Mouse (Mus musculus): ENCODE measurements around the gene Lgals7. TPM values are rescaled to one million over a fixed set of nuclear protein-coding genes. Genes with fewer than 3 reads are reported as not detected.
A peak's percentile ranks its signal among the peaks of the same experiment; 100 is the strongest.

Lgals7 gene
- total and polyA plus RNA-seq, 2 experiments = not detected

DNA sequence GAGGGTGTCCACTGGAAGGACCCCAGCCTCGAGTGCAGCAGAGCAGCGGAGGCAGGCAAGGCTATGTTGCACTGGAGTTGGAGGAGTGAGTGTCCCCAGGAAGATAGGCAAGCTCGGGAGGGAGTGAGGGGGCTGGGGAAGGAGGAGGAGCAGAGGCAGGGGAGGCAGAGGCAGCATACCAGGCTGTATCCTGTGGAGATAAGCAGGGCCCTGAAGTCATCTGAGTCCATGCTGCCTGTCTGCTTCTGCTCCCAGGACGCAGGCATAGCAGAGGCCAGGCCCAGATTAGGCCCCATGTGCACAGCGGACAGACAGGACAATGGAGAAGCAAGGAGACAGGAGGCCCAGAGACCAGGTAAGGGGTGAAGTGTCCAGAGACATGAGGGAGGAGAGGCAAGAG, 31.3 kb downstream of the Lgals7 start:
- 66% methylated on average over 5 of the region's 5 CpGs for WGBS
- Histone ChIP-seq H3K27ac (replicated peaks; ENCODE audit: insufficient read depth, low read depth, low read length) (peak overlapping the region; percentile 16), H3K4me3 (ENCODE audit: insufficient read depth, low read depth, low read length) (no peak overlapping the region)

GRCm38 (mm10) chr7:28897661-28898060, 34.0 kb downstream of the Lgals7 start:
- WGBS = 91% methylated on average over 6 of the region's 6 CpGs
- H3K79me2 ChIP-seq (ENCODE audit: control insufficient read depth, insufficient read depth, low read length) = no peaks in the 10 kb centered on the region
- no peaks in the 10 kb centered on the region for H3K27me3 ChIP-seq (ENCODE audit: control insufficient read depth, insufficient read depth, low read length)
- H3K4me3 ChIP-seq (ENCODE audit: insufficient read depth, low read depth, low read length) = no peak overlapping the region
- H3K36me3 ChIP-seq (ENCODE audit: control insufficient read depth, insufficient read depth, low read length) = peaks cover 55% of the 10 kb centered on the region; the same call in 1 of the 2 replicates
- H3K27ac ChIP-seq (replicated peaks; ENCODE audit: insufficient read depth, low read depth, low read length) = no peak overlapping the region
- no peak for DNase-seq (ENCODE audit: extremely low read depth, low read depth, low spot score)
- no peaks in the 10 kb centered on the region for H3K4me1 ChIP-seq (ENCODE audit: control insufficient read depth, insufficient read depth, low read length)
- TF ChIP-seq CTCF (IDR thresholded peaks at IDR 0.05; ENCODE audit: low read depth, low read length) (no peak), POLR2A (IDR thresholded peaks at IDR 0.05; ENCODE audit: extremely low read depth, insufficient read depth, low read length) (no peak)
- H3K9ac ChIP-seq (ENCODE audit: low read depth, low read length) = no peak overlapping the region

More for the DNA sequence above, 31.3 kb downstream of the Lgals7 start:
- Histone ChIP-seq H3K36me3 (ENCODE audit: control insufficient read depth, insufficient read depth, low read length) (peaks cover 40% of the 10 kb centered on the region; the same call in 1 of the 2 replicates), H3K4me1 (ENCODE audit: control insufficient read depth, insufficient read depth, low read length) (no peaks in the 10 kb centered on the region), H3K9ac (ENCODE audit: low read depth, low read length) (peak overlapping the region; percentile 16; the same call in 1 of the 2 replicates), H3K79me2 (ENCODE audit: control insufficient read depth, insufficient read depth, low read length) (no peaks in the 10 kb centered on the region), H3K27me3 (ENCODE audit: control insufficient read depth, insufficient read depth, low read length) (no peaks in the 10 kb centered on the region)
- DNase-seq (ENCODE audit: extremely low read depth, low read depth, low spot score) = no peak
- no peak for TF ChIP-seq CTCF (IDR thresholded peaks at IDR 0.05; ENCODE audit: low read depth, low read length)
- TF ChIP-seq POLR2A (IDR thresholded peaks at IDR 0.05; ENCODE audit: extremely low read depth, insufficient read depth, low read length) = no peak

DNA sequence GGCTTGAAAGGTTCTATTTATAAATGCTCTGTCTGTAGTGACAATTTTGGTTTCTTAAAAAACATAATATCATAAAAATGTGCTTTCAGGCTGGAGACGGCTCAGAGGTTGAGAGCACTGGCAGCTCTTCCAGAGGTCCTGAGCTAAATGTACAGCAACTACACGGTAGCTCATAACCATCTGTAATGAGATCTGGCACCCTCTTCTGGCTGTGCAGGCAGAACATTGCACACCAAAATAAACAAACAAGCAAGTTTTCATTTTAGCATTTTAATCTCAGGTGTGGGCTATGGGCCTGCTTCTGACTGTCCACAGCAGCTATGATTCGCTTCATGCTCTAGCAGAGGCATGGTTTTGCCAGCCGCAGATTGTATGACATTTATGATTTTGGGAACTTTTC, 36.3 kb downstream of the Lgals7 start:
- no peaks in the 10 kb centered on the region for H3K79me2 ChIP-seq (ENCODE audit: control insufficient read depth, insufficient read depth, low read length)
- H3K9ac ChIP-seq (ENCODE audit: low read depth, low read length) = no peak overlapping the region
- TF ChIP-seq POLR2A (IDR thresholded peaks at IDR 0.05; ENCODE audit: extremely low read depth, insufficient read depth, low read length) (no peak), CTCF (IDR thresholded peaks at IDR 0.05; ENCODE audit: low read depth, low read length) (no peak)
- H3K27me3 ChIP-seq (ENCODE audit: control insufficient read depth, insufficient read depth, low read length) = no peaks in the 10 kb centered on the region
- H3K4me1 ChIP-seq (ENCODE audit: control insufficient read depth, insufficient read depth, low read length) = no peaks in the 10 kb centered on the region
- no peak overlapping the region for H3K27ac ChIP-seq (replicated peaks; ENCODE audit: insufficient read depth, low read depth, low read length)
- peaks cover 57% of the 10 kb centered on the region; the same call in 1 of the 2 replicates for H3K36me3 ChIP-seq (ENCODE audit: control insufficient read depth, insufficient read depth, low read length)
- no peak for DNase-seq (ENCODE audit: extremely low read depth, low read depth, low spot score)
- H3K4me3 ChIP-seq (ENCODE audit: insufficient read depth, low read depth, low read length) = no peak overlapping the region
- WGBS = 73% methylated on average over 4 of the region's 4 CpGs

- no peak overlapping the region for H3K9ac ChIP-seq (ENCODE audit: low read depth, low read length)
- 86% methylated on average over 13 of the region's 13 CpGs for WGBS
- no peaks in the 10 kb centered on the region for H3K4me1 ChIP-seq (ENCODE audit: control insufficient read depth, insufficient read depth, low read length)
- DNase-seq (ENCODE audit: extremely low read depth, low read depth, low spot score) = no peak
- H3K27ac ChIP-seq (replicated peaks; ENCODE audit: insufficient read depth, low read depth, low read length) = no peak overlapping the region
- no peaks in the 10 kb centered on the region for H3K27me3 ChIP-seq (ENCODE audit: control insufficient read depth, insufficient read depth, low read length)
- no peaks in the 10 kb centered on the region for H3K79me2 ChIP-seq (ENCODE audit: control insufficient read depth, insufficient read depth, low read length)
- TF ChIP-seq POLR2A (IDR thresholded peaks at IDR 0.05; ENCODE audit: extremely low read depth, insufficient read depth, low read length) = no peak
- H3K4me3 ChIP-seq (ENCODE audit: insufficient read depth, low read depth, low read length) = no peak overlapping the region
- peaks cover 58% of the 10 kb centered on the region for H3K36me3 ChIP-seq (ENCODE audit: control insufficient read depth, insufficient read depth, low read length)
These were observed 37.9 kb downstream of the Lgals7 start for GRCm38 (mm10) chr7:28901311-28902125.

DNA sequence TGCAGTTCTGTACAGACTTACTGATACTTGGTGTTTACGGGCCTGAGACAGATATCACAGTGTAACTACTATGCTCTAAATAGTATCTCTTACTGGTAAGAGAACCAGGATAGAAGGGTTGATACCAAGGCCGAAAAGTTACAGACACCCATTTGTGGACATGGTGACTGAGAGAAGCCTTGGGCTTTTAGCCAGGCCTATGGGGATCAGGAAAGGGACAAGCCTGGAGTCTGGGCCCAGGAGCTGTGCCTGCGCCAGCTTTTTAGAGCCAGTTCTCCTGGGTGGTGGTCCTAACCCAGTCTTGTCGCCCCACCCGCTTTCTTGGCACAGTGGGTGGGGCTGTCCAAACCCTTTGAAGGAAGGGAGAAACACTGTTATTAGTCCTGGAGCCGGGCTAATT, 38.5 kb downstream of the Lgals7 start:
- Histone ChIP-seq H3K4me1 (ENCODE audit: control insufficient read depth, insufficient read depth, low read length) (no peaks in the 10 kb centered on the region), H3K9ac (ENCODE audit: low read depth, low read length) (no peak overlapping the region), H3K27ac (replicated peaks; ENCODE audit: insufficient read depth, low read depth, low read length) (no peak overlapping the region), H3K79me2 (ENCODE audit: control insufficient read depth, insufficient read depth, low read length) (no peaks in the 10 kb centered on the region), H3K36me3 (ENCODE audit: control insufficient read depth, insufficient read depth, low read length) (peaks cover 54% of the 10 kb centered on the region), H3K27me3 (ENCODE audit: control insufficient read depth, insufficient read depth, low read length) (no peaks in the 10 kb centered on the region), H3K4me3 (ENCODE audit: insufficient read depth, low read depth, low read length) (no peak overlapping the region)
- 94% methylated on average over 6 of the region's 6 CpGs for WGBS
- no peak for DNase-seq (ENCODE audit: extremely low read depth, low read depth, low spot score)
- TF ChIP-seq POLR2A (IDR thresholded peaks at IDR 0.05; ENCODE audit: extremely low read depth, insufficient read depth, low read length) (no peak), CTCF (IDR thresholded peaks at IDR 0.05; ENCODE audit: low read depth, low read length) (no peak)

- 95% methylated on average over 3 of the region's 3 CpGs for WGBS
These were observed 39.2 kb downstream of the Lgals7 start for GRCm38 (mm10) chr7:28902809-28903208.

More at GRCm38 (mm10) chr7:28902809-28903208, 39.2 kb downstream of the Lgals7 start:
- Histone ChIP-seq H3K79me2 (ENCODE audit: control insufficient read depth, insufficient read depth, low read length) (no peaks in the 10 kb centered on the region), H3K4me1 (ENCODE audit: control insufficient read depth, insufficient read depth, low read length) (no peaks in the 10 kb centered on the region), H3K27me3 (ENCODE audit: control insufficient read depth, insufficient read depth, low read length) (no peaks in the 10 kb centered on the region), H3K4me3 (ENCODE audit: insufficient read depth, low read depth, low read length) (no peak overlapping the region), H3K9ac (ENCODE audit: low read depth, low read length) (no peak overlapping the region), H3K27ac (replicated peaks; ENCODE audit: insufficient read depth, low read depth, low read length) (no peak overlapping the region), H3K36me3 (ENCODE audit: control insufficient read depth, insufficient read depth, low read length) (peaks cover 53% of the 10 kb centered on the region)
- no peak for DNase-seq (ENCODE audit: extremely low read depth, low read depth, low spot score)
- no peak for TF ChIP-seq CTCF (IDR thresholded peaks at IDR 0.05; ENCODE audit: low read depth, low read length)
- no peak for TF ChIP-seq POLR2A (IDR thresholded peaks at IDR 0.05; ENCODE audit: extremely low read depth, insufficient read depth, low read length)

All from liver, adult 2 months (tissue).